In the genomic region with DNA sequence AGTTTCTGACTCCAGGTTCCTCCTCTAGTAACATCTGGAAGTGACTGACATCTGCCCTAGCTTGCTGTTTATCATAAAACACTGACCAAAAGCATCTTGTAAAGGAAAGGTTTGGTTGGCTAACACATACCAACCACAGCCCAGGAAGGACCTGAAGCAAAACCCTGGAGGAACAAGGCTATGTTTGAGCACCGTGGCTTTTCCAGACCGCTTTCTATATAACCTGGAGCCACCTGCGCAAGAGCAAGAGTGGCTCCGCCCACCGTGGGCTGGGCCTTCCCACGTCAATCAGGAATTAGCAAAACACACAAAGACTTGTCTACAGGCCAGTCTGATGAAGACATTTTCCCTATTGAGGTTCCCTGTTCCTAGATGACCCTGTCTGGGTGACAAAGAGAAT, we compare ENCODE assay signal across 15 mouse cellular contexts.
"Had no signal": no experiment of that assay in that cellular context is flagged by ENCODE, and none has a peak within 500 bp of the region (broad histone marks: within the 10 kb centered on the region; RNA-seq: fewer than 3 reads in every experiment).

No protein-coding gene starts in this region.

- H3K9ac ChIP-seq: neural tube, embryonic 12.5 days; neural tube, embryonic 13.5 days; neural tube, embryonic 15.5 days; stomach, embryonic 15.5 days had no signal

- H3K27ac ChIP-seq: neural tube, embryonic 12.5 days; neural tube, embryonic 13.5 days; neural tube, embryonic 15.5 days; stomach, embryonic 15.5 days; stomach, postnatal 0 days had no signal

- H3K36me3 ChIP-seq: neural tube, embryonic 12.5 days; neural tube, embryonic 13.5 days; neural tube, embryonic 15.5 days; stomach, embryonic 15.5 days had no signal

- H3K4me2 ChIP-seq: neural tube, embryonic 12.5 days; neural tube, embryonic 13.5 days; neural tube, embryonic 15.5 days; stomach, embryonic 15.5 days had no signal

- H3K9me3 ChIP-seq: neural tube, embryonic 12.5 days; neural tube, embryonic 13.5 days; neural tube, embryonic 15.5 days; stomach, embryonic 15.5 days had no signal

- H3K4me3 ChIP-seq: neural tube, embryonic 12.5 days; neural tube, embryonic 13.5 days; neural tube, embryonic 15.5 days; stomach, embryonic 15.5 days had no signal

- DNase-seq: right cerebral cortex, adult 18-20 months; right cerebral cortex, postnatal 14 days; right cerebral cortex, postnatal 4 days; spleen, adult 18-20 months; thymus, adult 18-20 months; thymus, adult 2 months; thymus, postnatal 14 days; thymus, postnatal 25 days; thymus, postnatal 36 days; thymus, postnatal 4 days had no signal

- H3K27me3 ChIP-seq: neural tube, embryonic 12.5 days; neural tube, embryonic 13.5 days; neural tube, embryonic 15.5 days; stomach, embryonic 15.5 days had no signal
